Mouse (Mus musculus): ENCODE results near the gene Tbc1d1. TPM values are rescaled to one million over a fixed set of nuclear protein-coding genes. Genes with fewer than 3 reads are reported as not detected.

Gene Tbc1d1
- total and polyA plus RNA-seq, 2 experiments, result 2.2 to 8.1 TPM

DNA sequence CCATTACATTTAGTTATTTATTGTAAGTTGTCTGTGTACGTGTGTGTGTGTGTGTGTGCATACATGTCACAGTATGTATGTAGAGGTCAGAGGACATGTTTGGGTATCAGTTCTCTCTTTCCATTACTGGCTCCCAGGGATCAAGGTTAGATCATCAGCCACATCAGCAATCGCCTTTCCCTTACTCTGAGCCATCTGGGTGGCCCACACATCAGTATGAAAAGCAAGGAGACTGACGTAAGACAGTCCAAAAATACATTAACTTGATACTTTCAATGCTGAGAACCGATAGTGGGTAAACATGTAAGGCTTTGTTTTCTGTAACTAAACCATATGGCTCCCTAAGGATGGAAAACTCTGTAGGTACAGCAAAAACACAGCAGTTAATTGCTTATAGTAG lies 54.7 kb downstream of the Tbc1d1 start:
- Histone ChIP-seq H3K27me3 (ENCODE audit: control insufficient read depth, insufficient read depth, low read length) (no peaks in the 10 kb centered on the region), H3K4me1 (ENCODE audit: control insufficient read depth, insufficient read depth, low read length) (peaks cover 2% of the 10 kb centered on the region; the same call in 1 of the 2 replicates), H3K79me2 (ENCODE audit: control insufficient read depth, insufficient read depth, low read length) (no peaks in the 10 kb centered on the region), H3K36me3 (ENCODE audit: control insufficient read depth, insufficient read depth, low read length) (no peaks in the 10 kb centered on the region), H3K27ac (replicated peaks; ENCODE audit: insufficient read depth, low read depth, low read length) (no peak overlapping the region), H3K9ac (ENCODE audit: low read depth, low read length) (no peak overlapping the region), H3K4me3 (ENCODE audit: insufficient read depth, low read depth, low read length) (no peak overlapping the region)
- no peak for DNase-seq (ENCODE audit: extremely low read depth, low read depth, low spot score)
- no peak for TF ChIP-seq POLR2A (IDR thresholded peaks at IDR 0.05; ENCODE audit: extremely low read depth, insufficient read depth, low read length)
- TF ChIP-seq CTCF (IDR thresholded peaks at IDR 0.05; ENCODE audit: low read depth, low read length), result no peak
- WGBS, result 86% methylated on average over 4 of the region's 4 CpGs

DNA sequence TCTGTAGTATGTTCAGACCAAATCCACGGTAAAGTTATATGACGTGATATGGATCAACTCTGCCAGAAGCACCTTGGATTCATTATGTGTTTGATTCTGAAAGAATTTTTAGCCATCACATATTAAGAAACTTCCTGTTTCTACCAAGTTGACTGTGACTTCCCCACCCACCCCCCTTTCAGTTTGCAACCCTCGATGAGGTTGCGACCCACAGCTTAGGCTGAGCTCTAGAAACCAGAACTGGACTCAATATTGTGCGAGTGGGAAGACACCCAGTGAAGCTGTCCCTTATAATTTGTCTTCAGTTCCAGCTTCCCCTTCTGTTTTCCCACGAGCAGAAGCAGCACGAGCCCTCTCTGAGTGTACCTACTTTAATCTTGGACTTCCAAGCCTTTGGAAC lies 55.2 kb downstream of the Tbc1d1 start:
- TF ChIP-seq CTCF (IDR thresholded peaks at IDR 0.05; ENCODE audit: low read depth, low read length), result no peak
- DNase-seq (ENCODE audit: extremely low read depth, low read depth, low spot score), result no peak
- no peak overlapping the region for H3K4me3 ChIP-seq (ENCODE audit: insufficient read depth, low read depth, low read length)
- 78% methylated on average over 7 of the region's 7 CpGs for WGBS
- H3K9ac ChIP-seq (ENCODE audit: low read depth, low read length), result no peak overlapping the region
- peaks cover 2% of the 10 kb centered on the region; the same call in 1 of the 2 replicates for H3K4me1 ChIP-seq (ENCODE audit: control insufficient read depth, insufficient read depth, low read length)
- no peaks in the 10 kb centered on the region for H3K79me2 ChIP-seq (ENCODE audit: control insufficient read depth, insufficient read depth, low read length)
- H3K27ac ChIP-seq (replicated peaks; ENCODE audit: insufficient read depth, low read depth, low read length), result 0 out of 2 replicates have a peak overlapping the region, but pooled peaks have one; percentile 16
- H3K27me3 ChIP-seq (ENCODE audit: control insufficient read depth, insufficient read depth, low read length), result no peaks in the 10 kb centered on the region
- H3K36me3 ChIP-seq (ENCODE audit: control insufficient read depth, insufficient read depth, low read length), result no peaks in the 10 kb centered on the region

GRCm38 (mm10) chr5:64212206-64212605 lies 56.1 kb downstream of the Tbc1d1 start:
- WGBS, result 68% methylated on average over 5 of the region's 5 CpGs
- Histone ChIP-seq H3K27ac (replicated peaks; ENCODE audit: insufficient read depth, low read depth, low read length) (peak overlapping the region; percentile 32), H3K9ac (ENCODE audit: low read depth, low read length) (no peak overlapping the region), H3K4me3 (ENCODE audit: insufficient read depth, low read depth, low read length) (no peak overlapping the region), H3K79me2 (ENCODE audit: control insufficient read depth, insufficient read depth, low read length) (no peaks in the 10 kb centered on the region), H3K4me1 (ENCODE audit: control insufficient read depth, insufficient read depth, low read length) (peaks cover 2% of the 10 kb centered on the region; the same call in 1 of the 2 replicates), H3K36me3 (ENCODE audit: control insufficient read depth, insufficient read depth, low read length) (no peaks in the 10 kb centered on the region), H3K27me3 (ENCODE audit: control insufficient read depth, insufficient read depth, low read length) (no peaks in the 10 kb centered on the region)
- TF ChIP-seq POLR2A (IDR thresholded peaks at IDR 0.05; ENCODE audit: extremely low read depth, insufficient read depth, low read length) (no peak), CTCF (IDR thresholded peaks at IDR 0.05; ENCODE audit: low read depth, low read length) (no peak)
- DNase-seq (ENCODE audit: extremely low read depth, low read depth, low spot score), result peak; percentile 31

DNA sequence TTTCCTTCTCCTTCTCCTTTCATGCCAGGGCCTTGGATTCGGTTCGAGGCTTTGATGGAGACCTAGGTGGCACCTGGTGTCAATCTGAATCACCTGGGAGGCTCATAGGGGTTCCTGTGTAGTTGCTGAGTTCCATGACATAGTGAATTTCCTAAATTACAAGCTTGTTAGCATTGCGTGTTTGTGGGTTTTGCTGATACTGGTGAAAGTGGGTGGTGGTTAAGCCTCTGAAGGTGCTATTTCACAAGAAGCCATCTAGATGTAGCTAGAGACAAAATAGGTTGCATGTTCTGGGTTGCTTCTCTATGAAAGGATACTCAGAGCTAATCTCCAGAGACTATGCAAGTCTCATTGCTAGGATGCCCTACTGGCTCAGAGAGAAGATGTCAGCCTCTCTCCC lies 56.5 kb downstream of the Tbc1d1 start:
- 78% methylated on average over 3 of the region's 3 CpGs for WGBS
- no peak for TF ChIP-seq POLR2A (IDR thresholded peaks at IDR 0.05; ENCODE audit: extremely low read depth, insufficient read depth, low read length)
- TF ChIP-seq CTCF (IDR thresholded peaks at IDR 0.05; ENCODE audit: low read depth, low read length), result no peak

GRCm38 (mm10) chr5:64215806-64216205 lies 59.7 kb downstream of the Tbc1d1 start:
- Histone ChIP-seq H3K27me3 (ENCODE audit: control insufficient read depth, insufficient read depth, low read length) (no peaks in the 10 kb centered on the region), H3K4me3 (ENCODE audit: insufficient read depth, low read depth, low read length) (no peak overlapping the region), H3K36me3 (ENCODE audit: control insufficient read depth, insufficient read depth, low read length) (no peaks in the 10 kb centered on the region), H3K79me2 (ENCODE audit: control insufficient read depth, insufficient read depth, low read length) (no peaks in the 10 kb centered on the region), H3K9ac (ENCODE audit: low read depth, low read length) (no peak overlapping the region), H3K27ac (replicated peaks; ENCODE audit: insufficient read depth, low read depth, low read length) (no peak overlapping the region), H3K4me1 (ENCODE audit: control insufficient read depth, insufficient read depth, low read length) (peaks cover 13% of the 10 kb centered on the region)
- WGBS, result 98% methylated on average over 5 of the region's 5 CpGs
- TF ChIP-seq POLR2A (IDR thresholded peaks at IDR 0.05; ENCODE audit: extremely low read depth, insufficient read depth, low read length), result no peak
- no peak for TF ChIP-seq CTCF (IDR thresholded peaks at IDR 0.05; ENCODE audit: low read depth, low read length)
- no peak for DNase-seq (ENCODE audit: extremely low read depth, low read depth, low spot score)

More for the DNA sequence above, 56.5 kb downstream of the Tbc1d1 start:
- Histone ChIP-seq H3K27ac (replicated peaks; ENCODE audit: insufficient read depth, low read depth, low read length) (0 out of 2 replicates have a peak overlapping the region, but pooled peaks have one; percentile 32), H3K36me3 (ENCODE audit: control insufficient read depth, insufficient read depth, low read length) (no peaks in the 10 kb centered on the region), H3K4me1 (ENCODE audit: control insufficient read depth, insufficient read depth, low read length) (peaks cover 5% of the 10 kb centered on the region), H3K9ac (ENCODE audit: low read depth, low read length) (no peak overlapping the region), H3K27me3 (ENCODE audit: control insufficient read depth, insufficient read depth, low read length) (no peaks in the 10 kb centered on the region), H3K4me3 (ENCODE audit: insufficient read depth, low read depth, low read length) (no peak overlapping the region), H3K79me2 (ENCODE audit: control insufficient read depth, insufficient read depth, low read length) (no peaks in the 10 kb centered on the region)
- no peak for DNase-seq (ENCODE audit: extremely low read depth, low read depth, low spot score)

DNA sequence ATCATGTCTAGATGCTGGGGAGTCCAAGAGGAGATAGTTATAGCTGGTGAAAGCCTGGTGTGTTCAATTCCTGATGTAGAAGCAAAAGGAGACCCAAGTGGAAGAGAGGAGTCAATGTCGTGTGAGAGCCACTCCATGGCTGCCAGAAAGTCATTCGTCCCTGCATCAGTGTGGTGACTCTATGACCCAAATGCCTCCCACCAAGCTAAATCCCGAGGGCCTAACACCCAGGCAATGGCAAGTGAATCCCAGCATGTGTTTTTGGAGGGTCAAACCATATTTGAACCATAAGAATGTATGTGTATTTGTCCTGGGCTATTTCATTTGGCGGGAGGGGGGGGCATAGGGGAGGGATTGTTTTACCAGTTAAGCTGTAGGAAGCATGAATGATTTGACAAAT lies 60.2 kb downstream of the Tbc1d1 start:
- TF ChIP-seq POLR2A (IDR thresholded peaks at IDR 0.05; ENCODE audit: extremely low read depth, insufficient read depth, low read length) (no peak), CTCF (IDR thresholded peaks at IDR 0.05; ENCODE audit: low read depth, low read length) (no peak)
- Histone ChIP-seq H3K27me3 (ENCODE audit: control insufficient read depth, insufficient read depth, low read length) (no peaks in the 10 kb centered on the region), H3K4me1 (ENCODE audit: control insufficient read depth, insufficient read depth, low read length) (peaks cover 13% of the 10 kb centered on the region), H3K36me3 (ENCODE audit: control insufficient read depth, insufficient read depth, low read length) (no peaks in the 10 kb centered on the region), H3K4me3 (ENCODE audit: insufficient read depth, low read depth, low read length) (no peak overlapping the region), H3K79me2 (ENCODE audit: control insufficient read depth, insufficient read depth, low read length) (no peaks in the 10 kb centered on the region), H3K27ac (replicated peaks; ENCODE audit: insufficient read depth, low read depth, low read length) (no peak overlapping the region), H3K9ac (ENCODE audit: low read depth, low read length) (no peak overlapping the region)
- WGBS, result 90% methylated on average over 4 of the region's 4 CpGs
- no peak for DNase-seq (ENCODE audit: extremely low read depth, low read depth, low spot score)

Data from liver, adult 2 months (tissue).